Mouse (Mus musculus) hindbrain, embryonic 14.5 days (tissue): ENCODE results near the gene Fam205a3. TPM values are rescaled to one million over a fixed set of nuclear protein-coding genes. Genes with fewer than 3 reads are reported as not detected.
"Not testable (repeated sequence)": the region's sequence is repeated elsewhere in the genome, so short reads cannot be mapped to it uniquely, and the experiment has no call there.

Source experiments
- ATAC-seq: fragments of 200-750 bp; cut with Nextera tagmentation; 2 replicates; pipeline ENCODE4 v1.8.0; 2017; ENCODE audit warnings: moderate number of reproducible peaks, mild to moderate bottlenecking, moderate TSS enrichment, moderate library complexity; ENCODE audit not compliant: low FRiP score
- DNase-seq: peaks from one replicate; pipeline ENCODE4 v3.0.0-alpha.2; 2015; ENCODE audit warnings: low spot score
- H3K27ac ChIP-seq: fragments of 300-500 bp; sonication (generic); 2 replicates; pipeline ENCODE4 v1.5.1; 2014; ENCODE audit warnings: mild to moderate bottlenecking, moderate library complexity
- H3K27me3 ChIP-seq: fragments of 300-500 bp; sonication (generic); 2 replicates; pipeline ENCODE4 v1.6.1; 2014; ENCODE audit warnings: mild to moderate bottlenecking, low read length, mixed read lengths; ENCODE audit not compliant: control insufficient read depth, insufficient read depth
- H3K36me3 ChIP-seq: fragments of 300-500 bp; sonication (generic); replicated peaks from 2 replicates; pipeline ENCODE4 v1.6.1; 2014; ENCODE audit not compliant: control insufficient read depth, insufficient read depth
- H3K4me1 ChIP-seq: fragments of 300-500 bp; sonication (generic); replicated peaks from 2 replicates; pipeline ENCODE4 v1.6.1; 2014; ENCODE audit warnings: antibody characterized with exemption, low read length, mixed read lengths; ENCODE audit not compliant: control insufficient read depth, insufficient read depth
- H3K4me2 ChIP-seq: fragments of 300-500 bp; sonication (generic); replicated peaks from 2 replicates; pipeline ENCODE4 v1.6.1; 2014; ENCODE audit warnings: mild to moderate bottlenecking, moderate library complexity
- H3K4me3 ChIP-seq: fragments of 300-500 bp; sonication (generic); replicated peaks from 2 replicates; pipeline ENCODE4 v1.5.1; 2014; ENCODE audit warnings: mild to moderate bottlenecking, low read length
- H3K9ac ChIP-seq: fragments of 300-500 bp; sonication (generic); 2 replicates; pipeline ENCODE4 v1.6.1; 2014
- H3K9me3 ChIP-seq: fragments of 300-500 bp; sonication (generic); 2 replicates; pipeline ENCODE4 v1.6.1; 2016; ENCODE audit warnings: low read length; ENCODE audit not compliant: control insufficient read depth
- WGBS: fragments of 180-500 bp; shearing (Covaris S2); extraction: QIAGEN DNeasy Blood & Tissue Kit; methylation state at CpG from one replicate; pipeline ENCODE4 v1.1.7; 2014; 5-methylcytosine and 5-hydroxymethylcytosine counted together
- polyA plus RNA-seq: library from polyadenylated mRNA; unstranded; fragments of >200 nt; fragmentation: Nextera tagmentation; extraction: Ambion mirVana; gene quantifications from 2 replicates; pipeline ENCODE4 v1.2.1, GENCODE M21; 2014

The Fam205a3 gene
- polyA plus RNA-seq, result 0.17 TPM in 1 of 2 replicates, not detected in the other

DNA sequence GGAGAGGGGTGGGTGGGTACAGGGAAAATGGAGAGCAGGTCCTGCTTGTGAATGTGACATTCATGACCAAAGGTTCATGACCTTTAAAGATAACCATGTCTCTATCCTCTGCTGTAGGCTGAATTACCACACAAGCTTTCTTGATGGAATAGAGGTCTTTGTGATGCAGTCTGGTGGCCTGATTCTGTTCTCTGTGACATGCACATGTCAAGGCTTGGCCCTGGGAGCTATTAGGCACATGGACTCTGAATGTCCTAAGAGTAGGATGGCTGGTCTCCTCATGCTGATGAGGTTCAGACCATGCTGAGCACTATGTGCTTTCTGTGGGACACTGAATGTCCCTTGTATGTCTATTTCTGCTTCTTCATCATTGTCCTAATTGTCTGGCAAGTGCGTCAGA, at the start of gene Fam205a3:
Fam205a3 (plus strand) TSS at position 301 of the 400 bp plus-strand sequence.
- not testable (repeated sequence) for H3K36me3 ChIP-seq, H3K27me3 ChIP-seq, H3K27ac ChIP-seq, ATAC-seq, DNase-seq, H3K4me2 ChIP-seq, H3K4me3 ChIP-seq, H3K4me1 ChIP-seq, H3K9me3 ChIP-seq, H3K9ac ChIP-seq
- WGBS, result no CpG with 5 or more reads among the region's 1 CpGs

DNA sequence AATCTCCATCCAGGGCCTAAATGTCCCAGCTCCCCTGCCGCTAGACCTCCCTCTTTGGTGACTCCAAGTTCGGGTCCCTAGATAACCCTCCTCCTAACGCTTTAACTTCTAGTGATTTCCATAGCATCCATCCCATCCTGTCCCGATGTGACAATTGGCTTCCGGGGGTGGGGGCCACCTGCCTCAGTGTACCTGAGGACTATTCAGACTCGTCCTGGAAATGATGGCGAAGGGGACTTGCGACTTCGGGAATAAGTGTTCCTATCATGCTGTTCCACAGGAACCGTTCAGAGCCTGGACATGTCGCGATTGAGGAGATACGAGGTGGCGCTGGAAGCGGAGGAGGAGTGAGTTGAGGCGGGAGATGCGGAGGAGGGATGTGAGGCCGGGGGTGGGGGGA, 24.2 kb upstream of the Fam205a3 start, which contains the start of gene Gm21953:
Gm21953 (plus strand) TSS at position 301 of the 400 bp plus-strand sequence.
- H3K36me3 ChIP-seq, H3K27me3 ChIP-seq, H3K4me2 ChIP-seq, ATAC-seq, H3K27ac ChIP-seq, H3K4me3 ChIP-seq, H3K9me3 ChIP-seq, DNase-seq, H3K9ac ChIP-seq, H3K4me1 ChIP-seq: not testable (repeated sequence)
- WGBS, result no CpG with 5 or more reads among the region's 18 CpGs

Other genes starting within 250 kb of the Fam205a3 start
- gene Gm3893, start 227.1 kb upstream of the Fam205a3 start, polyA plus RNA-seq, result not detected in 2 replicates
- gene Gm13304, start 203.5 kb upstream of the Fam205a3 start, polyA plus RNA-seq, result 0.31 TPM in 1 of 2 replicates, not detected in the other
- gene Gm13306, start 164.9 kb upstream of the Fam205a3 start, polyA plus RNA-seq, result 3.1 and 3.2 TPM in 2 replicates
- 0.46 TPM in 1 of 2 replicates, not detected in the other for gene Gm13305, start 149.7 kb upstream of the Fam205a3 start, polyA plus RNA-seq
- not detected in 2 replicates for gene Gm10600, start 77.7 kb upstream of the Fam205a3 start, polyA plus RNA-seq
- not detected in 2 replicates for gene Ccl21b, start 62.6 kb upstream of the Fam205a3 start, polyA plus RNA-seq
- not detected in 2 replicates for gene Gm21953, start 24.1 kb upstream of the Fam205a3 start, polyA plus RNA-seq
- gene Gm21586, start 121.0 kb downstream of the Fam205a3 start, polyA plus RNA-seq, result not detected in 2 replicates
- gene Gm2163, start 148.4 kb downstream of the Fam205a3 start, polyA plus RNA-seq, result 0.29 and 0.41 TPM in 2 replicates
- gene Fam205a2, start 209.8 kb downstream of the Fam205a3 start, polyA plus RNA-seq, result 0.17 TPM in 1 of 2 replicates, not detected in the other